Mouse (Mus musculus) megakaryocyte progenitor cell, adult 5-6 weeks (primary cell): Measurements from ENCODE around the gene Mmp21. TPM values are rescaled to one million over a fixed set of nuclear protein-coding genes. Genes with fewer than 3 reads are reported as not detected.

Source experiments
- ATAC-seq: replicated peaks from 2 replicates; pipeline ENCODE4 v1.8.0; 2016; ENCODE audit warnings: mild to moderate bottlenecking, moderate TSS enrichment, inconsistent platforms; ENCODE audit not compliant: poor library complexity
- total RNA-seq, 2 experiments: library from RNA; stranded (forward) in 1 of 2; stranded (reverse) in 1 of 2; fragments of 157-497, 149-512 nt in 1 of 2; fragments of 200-1000 nt in 1 of 2; gene quantifications; 2 replicates each; pipeline versions ENCODE4 v1.2.3 to v1.2.4; 2015 to 2017

Gene Mmp21
- total RNA-seq, 2 experiments from 2014 or later = not detected

- 0 out of 2 replicates have a peak, but pooled peaks have one; percentile 44 for ATAC-seq
These were observed 10.8 kb downstream of the Mmp21 start for GRCm38 (mm10) chr7:133669071-133669470.

- no peak for ATAC-seq
These were observed 17.4 kb downstream of the Mmp21 start for GRCm38 (mm10) chr7:133662467-133662866.

- no peak for ATAC-seq
These were observed 34.1 kb downstream of the Mmp21 start for GRCm38 (mm10) chr7:133645716-133646115.

- ATAC-seq = no peak
These were observed 41.0 kb downstream of the Mmp21 start for GRCm38 (mm10) chr7:133638821-133639220.

- no peak for ATAC-seq
These were observed 41.6 kb downstream of the Mmp21 start for GRCm38 (mm10) chr7:133638306-133638705.

GRCm38 (mm10) chr7:133637361-133638305, 42.2 kb downstream of the Mmp21 start, which contains the start of gene Edrf1:
TSS of gene Edrf1 (plus strand) at chr7:133637543.
- ATAC-seq = peak; percentile 89

- ATAC-seq = peak; percentile 66
These were observed 43.0 kb downstream of the Mmp21 start for GRCm38 (mm10) chr7:133636738-133637352.

- ATAC-seq = no peak
These were observed 44.8 kb downstream of the Mmp21 start for GRCm38 (mm10) chr7:133634932-133635650.

- peak; percentile 43 for ATAC-seq
These were observed 47.4 kb downstream of the Mmp21 start for GRCm38 (mm10) chr7:133632476-133632875.

GRCm38 (mm10) chr7:133630821-133631220, 49.0 kb downstream of the Mmp21 start:
- no peak for ATAC-seq

GRCm38 (mm10) chr7:133627184-133627936, 52.5 kb downstream of the Mmp21 start:
- no peak for ATAC-seq

Other genes with a start within 250 kb of the Mmp21 start
- not detected in 2 replicates for gene Tex36, start 77.9 kb downstream of the Mmp21 start, total RNA-seq (2015)
- not detected in 2 replicates for gene Tex36, start 77.9 kb downstream of the Mmp21 start, total RNA-seq (2017)
- 13.5 and 22.4 TPM in 2 replicates for gene Edrf1, start 42.5 kb downstream of the Mmp21 start, total RNA-seq (2015)
- gene Edrf1, start 42.5 kb downstream of the Mmp21 start, total RNA-seq (2017) = 20.4 and 26.7 TPM in 2 replicates
- gene Bccip, start 29.3 kb upstream of the Mmp21 start, total RNA-seq (2015) = 106 TPM in 2 replicates
- gene Bccip, start 29.3 kb upstream of the Mmp21 start, total RNA-seq (2017) = 105 and 140 TPM in 2 replicates
- gene Uros, start 30.0 kb upstream of the Mmp21 start, total RNA-seq (2015) = 14.3 and 21.7 TPM in 2 replicates
- gene Uros, start 30.0 kb upstream of the Mmp21 start, total RNA-seq (2017) = 18.3 and 23.3 TPM in 2 replicates
- not detected in 2 replicates for gene Fank1, start 96.8 kb upstream of the Mmp21 start, total RNA-seq (2015)
- gene Fank1, start 96.8 kb upstream of the Mmp21 start, total RNA-seq (2017) = not detected in 2 replicates
- 8.4 and 11.0 TPM in 2 replicates for gene Dhx32, start 102.7 kb upstream of the Mmp21 start, total RNA-seq (2015)
- 21.7 and 23.6 TPM in 2 replicates for gene Dhx32, start 102.7 kb upstream of the Mmp21 start, total RNA-seq (2017)